Mouse (Mus musculus): ENCODE data around the gene Ksr1. TPM values are rescaled to one million over a fixed set of nuclear protein-coding genes. Genes with fewer than 3 reads are reported as not detected.

The Ksr1 gene
- polyA plus RNA-seq, 1 experiment, result 4.8 TPM

- Histone ChIP-seq H3K79me3 (ENCODE audit: low read depth) (no peaks in the 10 kb centered on the region), H3K4me3 (ENCODE audit: insufficient read depth, poor library complexity, severe bottlenecking) (no peak overlapping the region), H3K79me2 (ENCODE audit: control insufficient read depth, insufficient read depth) (no peaks in the 10 kb centered on the region), H3K27me3 (ENCODE audit: control insufficient read depth, insufficient read depth, insufficient read length) (no peaks in the 10 kb centered on the region), H3K36me3 (ENCODE audit: control insufficient read depth, insufficient read depth) (no peaks in the 10 kb centered on the region), H3ac (ENCODE audit: control insufficient read depth, insufficient read length, low read depth) (no peak overlapping the region)
- TF ChIP-seq MAX (IDR thresholded peaks at IDR 0.05) (no peak), FOSL1 (IDR thresholded peaks at IDR 0.05; ENCODE audit: insufficient read depth, low read length, poor library complexity, severe bottlenecking) (no peak), MYOG (IDR thresholded peaks at IDR 0.05; ENCODE audit: control insufficient read depth, extremely low read depth, insufficient read length) (no peak), MYOD1 (IDR thresholded peaks at IDR 0.05; ENCODE audit: control insufficient read depth, insufficient read length, low read depth) (no peak), CTCF (IDR thresholded peaks at IDR 0.05; ENCODE audit: control insufficient read depth, insufficient read depth, insufficient read length) (no peak), CEBPB (IDR thresholded peaks at IDR 0.05; ENCODE audit: low read depth) (no peak), USF1 (IDR thresholded peaks at IDR 0.05; ENCODE audit: low read depth) (no peak)
Observed at GRCm38 (mm10) chr11:79112559-79113302, 33.5 kb downstream of the Ksr1 start.

- Histone ChIP-seq H3ac (ENCODE audit: control insufficient read depth, insufficient read length, low read depth) (no peak overlapping the region), H3K79me2 (ENCODE audit: control insufficient read depth, insufficient read depth) (no peaks in the 10 kb centered on the region), H3K27me3 (ENCODE audit: control insufficient read depth, insufficient read depth, insufficient read length) (no peaks in the 10 kb centered on the region), H3K36me3 (ENCODE audit: control insufficient read depth, insufficient read depth) (no peaks in the 10 kb centered on the region), H3K79me3 (ENCODE audit: low read depth) (no peaks in the 10 kb centered on the region), H3K4me3 (ENCODE audit: insufficient read depth, poor library complexity, severe bottlenecking) (no peak overlapping the region)
- TF ChIP-seq CEBPB (IDR thresholded peaks at IDR 0.05; ENCODE audit: low read depth) (no peak), FOSL1 (IDR thresholded peaks at IDR 0.05; ENCODE audit: insufficient read depth, low read length, poor library complexity, severe bottlenecking) (no peak), CTCF (IDR thresholded peaks at IDR 0.05; ENCODE audit: control insufficient read depth, insufficient read depth, insufficient read length) (no peak), MYOD1 (IDR thresholded peaks at IDR 0.05; ENCODE audit: control insufficient read depth, insufficient read length, low read depth) (no peak), MYOG (IDR thresholded peaks at IDR 0.05; ENCODE audit: control insufficient read depth, extremely low read depth, insufficient read length) (no peak), MAX (IDR thresholded peaks at IDR 0.05) (no peak), USF1 (IDR thresholded peaks at IDR 0.05; ENCODE audit: low read depth) (no peak)
Observed at GRCm38 (mm10) chr11:79111864-79112558, 34.2 kb downstream of the Ksr1 start.

- Histone ChIP-seq H3K27me3 (ENCODE audit: control insufficient read depth, insufficient read depth, insufficient read length) (no peaks in the 10 kb centered on the region), H3K79me3 (ENCODE audit: low read depth) (no peaks in the 10 kb centered on the region), H3K79me2 (ENCODE audit: control insufficient read depth, insufficient read depth) (no peaks in the 10 kb centered on the region), H3K36me3 (ENCODE audit: control insufficient read depth, insufficient read depth) (no peaks in the 10 kb centered on the region), H3ac (ENCODE audit: control insufficient read depth, insufficient read length, low read depth) (no peak overlapping the region), H3K4me3 (ENCODE audit: insufficient read depth, poor library complexity, severe bottlenecking) (no peak overlapping the region)
- TF ChIP-seq CEBPB (IDR thresholded peaks at IDR 0.05; ENCODE audit: low read depth) (no peak), FOSL1 (IDR thresholded peaks at IDR 0.05; ENCODE audit: insufficient read depth, low read length, poor library complexity, severe bottlenecking) (no peak), CTCF (IDR thresholded peaks at IDR 0.05; ENCODE audit: control insufficient read depth, insufficient read depth, insufficient read length) (no peak)
Observed at GRCm38 (mm10) chr11:79110446-79110845, 35.8 kb downstream of the Ksr1 start.

- Histone ChIP-seq H3K79me2 (ENCODE audit: control insufficient read depth, insufficient read depth) (no peaks in the 10 kb centered on the region), H3K79me3 (ENCODE audit: low read depth) (no peaks in the 10 kb centered on the region), H3K27me3 (ENCODE audit: control insufficient read depth, insufficient read depth, insufficient read length) (no peaks in the 10 kb centered on the region), H3K36me3 (ENCODE audit: control insufficient read depth, insufficient read depth) (no peaks in the 10 kb centered on the region), H3ac (ENCODE audit: control insufficient read depth, insufficient read length, low read depth) (no peak overlapping the region), H3K4me3 (ENCODE audit: insufficient read depth, poor library complexity, severe bottlenecking) (no peak overlapping the region)
- TF ChIP-seq MYOG (IDR thresholded peaks at IDR 0.05; ENCODE audit: control insufficient read depth, extremely low read depth, insufficient read length), result no peak
- no peak for TF ChIP-seq MAX (IDR thresholded peaks at IDR 0.05)
- TF ChIP-seq CEBPB (IDR thresholded peaks at IDR 0.05; ENCODE audit: low read depth), result no peak
- no peak for TF ChIP-seq USF1 (IDR thresholded peaks at IDR 0.05; ENCODE audit: low read depth)
- TF ChIP-seq FOSL1 (IDR thresholded peaks at IDR 0.05; ENCODE audit: insufficient read depth, low read length, poor library complexity, severe bottlenecking), result no peak
- no peak for TF ChIP-seq CTCF (IDR thresholded peaks at IDR 0.05; ENCODE audit: control insufficient read depth, insufficient read depth, insufficient read length)
- TF ChIP-seq MYOD1 (IDR thresholded peaks at IDR 0.05; ENCODE audit: control insufficient read depth, insufficient read length, low read depth), result no peak
Observed at GRCm38 (mm10) chr11:79107934-79108333, 38.3 kb downstream of the Ksr1 start.

GRCm38 (mm10) chr11:79104998-79105397 lies 41.2 kb downstream of the Ksr1 start:
- H3K36me3 ChIP-seq (ENCODE audit: control insufficient read depth, insufficient read depth), result no peaks in the 10 kb centered on the region
- no peak overlapping the region for H3K4me3 ChIP-seq (ENCODE audit: insufficient read depth, poor library complexity, severe bottlenecking)
- H3ac ChIP-seq (ENCODE audit: control insufficient read depth, insufficient read length, low read depth), result no peak overlapping the region
- no peaks in the 10 kb centered on the region for H3K79me3 ChIP-seq (ENCODE audit: low read depth)
- TF ChIP-seq MYOG (IDR thresholded peaks at IDR 0.05; ENCODE audit: control insufficient read depth, extremely low read depth, insufficient read length), result no peak
- TF ChIP-seq USF1 (IDR thresholded peaks at IDR 0.05; ENCODE audit: low read depth), result no peak
- no peak for TF ChIP-seq MAX (IDR thresholded peaks at IDR 0.05)
- TF ChIP-seq MYOD1 (IDR thresholded peaks at IDR 0.05; ENCODE audit: control insufficient read depth, insufficient read length, low read depth), result no peak
- TF ChIP-seq CEBPB (IDR thresholded peaks at IDR 0.05; ENCODE audit: low read depth), result no peak
- no peaks in the 10 kb centered on the region for H3K27me3 ChIP-seq (ENCODE audit: control insufficient read depth, insufficient read depth, insufficient read length)
- H3K79me2 ChIP-seq (ENCODE audit: control insufficient read depth, insufficient read depth), result no peaks in the 10 kb centered on the region
